Mouse (Mus musculus): Measurements from ENCODE around the gene Dohh.

- no peak for TF ChIP-seq CTCF (conservative IDR thresholded peaks at IDR 0.05; ENCODE audit: low read length)
- TF ChIP-seq POU5F1 (IDR thresholded peaks at IDR 0.05; ENCODE audit: borderline replicate concordance, low read length) = no peak
- TF ChIP-seq NANOG (IDR thresholded peaks at IDR 0.05; ENCODE audit: borderline replicate concordance, low read length) = no peak
Observed at GRCm38 (mm10) chr10:81429092-81429491, 44.9 kb downstream of the Dohh start.
